In genomic region chr2:113645199-113645598, GRCm38 (mm10) we compare ENCODE assay signal across 16 mouse cellular contexts.
DNase-seq lines count a peak whose midpoint lies in the region; TF ChIP-seq lines count a peak whose summit lies in the region.
"Had no signal": no experiment of that assay in that cellular context is flagged by ENCODE, and none has a peak within 500 bp of the region (broad histone marks: within the 10 kb centered on the region; RNA-seq: fewer than 3 reads in every experiment).

No protein-coding gene starts in this region.

- peak; percentile 21 for DNase-seq in kidney, adult 9 months
- DNase-seq in kidney, postnatal 14 days: no peak
- no peak for DNase-seq in spleen, adult 2 months (ENCODE audit: low read depth in 1 of 2, low spot score in 2 of 2)
- no peak for DNase-seq in spleen, postnatal 14 days (ENCODE audit: low spot score in 2 of 2)
- peak; percentile 16 to 25 for DNase-seq in layer of hippocampus, postnatal 14 days (ENCODE audit: low spot score in 2 of 2)
- DNase-seq in cerebellum, adult 11-12 months: no peak
- no peak for DNase-seq in cerebellum, postnatal 25 days
- DNase-seq in ovary, postnatal 14 days (ENCODE audit: low spot score): no peak
- DNase-seq: cerebellum, postnatal 10 days; heart, postnatal 36 days; thymus, postnatal 36 days had no signal

- H3K27ac ChIP-seq in spleen, adult 2 months (ENCODE audit: insufficient read depth, low read length): 0 out of 2 replicates have a peak overlapping the region, but pooled peaks have one; percentile 48
- H3K27ac ChIP-seq: embryonic facial prominence, embryonic 12.5 days; heart, embryonic 10.5 days; limb, embryonic 12.5 days; midbrain, embryonic 15.5 days; neural tube, embryonic 13.5 days had no signal

- no peak for TF ChIP-seq CTCF in spleen, adult 2 months (IDR thresholded peaks at IDR 0.05; ENCODE audit: extremely low read depth, insufficient read depth, insufficient read length, insufficient replicate concordance)

- no peak overlapping the region for H3K4me3 ChIP-seq in spleen, adult 2 months (ENCODE audit: extremely low read depth, insufficient read depth, insufficient read length)
- H3K4me3 ChIP-seq: embryonic facial prominence, embryonic 12.5 days; heart, embryonic 10.5 days; limb, embryonic 12.5 days; midbrain, embryonic 15.5 days; neural tube, embryonic 13.5 days had no signal

- no peaks in the 10 kb centered on the region; the same call in 1 of the 2 replicates for H3K4me1 ChIP-seq in spleen, adult 2 months (ENCODE audit: control insufficient read depth, insufficient read depth, insufficient read length)
- H3K4me1 ChIP-seq: embryonic facial prominence, embryonic 12.5 days; heart, embryonic 10.5 days; midbrain, embryonic 15.5 days; neural tube, embryonic 13.5 days had no signal

- no peaks in the 10 kb centered on the region for H3K36me3 ChIP-seq in spleen, adult 2 months (ENCODE audit: control insufficient read depth, insufficient read depth, low read length)
- H3K36me3 ChIP-seq: embryonic facial prominence, embryonic 12.5 days; heart, embryonic 10.5 days; limb, embryonic 12.5 days; midbrain, embryonic 15.5 days; neural tube, embryonic 13.5 days had no signal

- no peaks in the 10 kb centered on the region for H3K27me3 ChIP-seq in spleen, adult 2 months (ENCODE audit: control insufficient read depth, insufficient read depth, low read length)
- H3K27me3 ChIP-seq: embryonic facial prominence, embryonic 12.5 days; limb, embryonic 12.5 days; midbrain, embryonic 15.5 days; neural tube, embryonic 13.5 days had no signal

- 89% methylated on average over 12 of the region's 12 CpGs for WGBS in spleen, adult 2 months

- no peak for TF ChIP-seq POLR2A in spleen, adult 2 months (IDR thresholded peaks at IDR 0.05; ENCODE audit: low read depth, low read length)

Comparison
In these comparisons a context has a peak if more than half of its experiments do, and no peak if none do; other contexts are left out.
1. DNase-seq: peak in kidney, adult 9 months (single experiment) and layer of hippocampus, postnatal 14 days (2 of 2); none in kidney, postnatal 14 days (single experiment), spleen, adult 2 months (0 of 2), spleen, postnatal 14 days (0 of 2), cerebellum, adult 11-12 months (single experiment), cerebellum, postnatal 25 days (0 of 2) and ovary, postnatal 14 days (single experiment).